Mouse (Mus musculus) kidney, adult 11 months (tissue): ENCODE results near the gene Gtf2a2.

Experiments used
- DNase-seq: peaks from one replicate; pipeline ENCODE4 v3.0.0; 2022

The Gtf2a2 gene

GRCm38 (mm10) chr9:70012408-70012901 is at the start of gene Gtf2a2:
Gene Gtf2a2, plus strand, starts transcription at chr9:70012550.
- peak; percentile 84 for DNase-seq

- no peak for DNase-seq
Measured at GRCm38 (mm10) chr9:69964370-69964769, 48.0 kb upstream of the Gtf2a2 start.

- no peak for DNase-seq
Measured at GRCm38 (mm10) chr9:69985526-69985925, 26.8 kb upstream of the Gtf2a2 start.

- DNase-seq: no peak
Measured at GRCm38 (mm10) chr9:69986063-69986462, 26.3 kb upstream of the Gtf2a2 start.

- DNase-seq: no peak
Measured at GRCm38 (mm10) chr9:69986571-69986970, 25.8 kb upstream of the Gtf2a2 start.

- DNase-seq: peak; percentile 39
Measured at GRCm38 (mm10) chr9:69987579-69987978, 24.8 kb upstream of the Gtf2a2 start.

GRCm38 (mm10) chr9:69988706-69989302 is 23.5 kb upstream of the Gtf2a2 start:
- no peak for DNase-seq

- DNase-seq: peak; percentile 94
Measured at GRCm38 (mm10) chr9:69989303-69990121, 22.8 kb upstream of the Gtf2a2 start, which contains the start of gene Bnip2. Gene Bnip2, plus strand, starts transcription at chr9:69989466.

GRCm38 (mm10) chr9:69990346-69990745 is 22.0 kb upstream of the Gtf2a2 start:
- no peak for DNase-seq

GRCm38 (mm10) chr9:69992841-69993277 is 19.5 kb upstream of the Gtf2a2 start:
- no peak for DNase-seq

- DNase-seq: no peak
Measured at GRCm38 (mm10) chr9:69993479-69993878, 18.9 kb upstream of the Gtf2a2 start.

- no peak for DNase-seq
Measured at GRCm38 (mm10) chr9:69994547-69994946, 17.8 kb upstream of the Gtf2a2 start.

- no peak for DNase-seq
Measured at GRCm38 (mm10) chr9:69999318-69999717, 13.0 kb upstream of the Gtf2a2 start.

- DNase-seq: no peak
Measured at GRCm38 (mm10) chr9:70003516-70003915, 8.8 kb upstream of the Gtf2a2 start.

- peak; percentile 24 for DNase-seq
Measured at GRCm38 (mm10) chr9:70006984-70007383, 5.4 kb upstream of the Gtf2a2 start.

GRCm38 (mm10) chr9:70007506-70008248 is 4.7 kb upstream of the Gtf2a2 start:
- DNase-seq: no peak

GRCm38 (mm10) chr9:70009754-70010304 is 2.5 kb upstream of the Gtf2a2 start:
- DNase-seq: no peak

GRCm38 (mm10) chr9:70010781-70011473 is 1.4 kb upstream of the Gtf2a2 start:
- no peak for DNase-seq

- no peak for DNase-seq
Measured at GRCm38 (mm10) chr9:70011537-70012407, 578 bp upstream of the Gtf2a2 start.

GRCm38 (mm10) chr9:70015632-70016031 is 3.3 kb downstream of the Gtf2a2 start:
- DNase-seq: no peak

GRCm38 (mm10) chr9:70018879-70019278 is 6.5 kb downstream of the Gtf2a2 start:
- DNase-seq: no peak
